Mouse (Mus musculus) left cerebral cortex, adult 8-10 months (tissue): ENCODE measurements around the gene Slc10a6. TPM values are rescaled to one million over a fixed set of nuclear protein-coding genes. Genes with fewer than 3 reads are reported as not detected.

Experiments
- DNase-seq, 2 experiments: peaks; one replicate each; pipeline ENCODE4 v3.0.0; 2022; ENCODE audit warnings: low spot score in 2 of 2
- total RNA-seq, 4 experiments: library from RNA; stranded (reverse); gene quantifications; 2 replicates each; pipeline ENCODE4 v1.2.4; 2022

The Slc10a6 gene
- total RNA-seq = not detected

DNA sequence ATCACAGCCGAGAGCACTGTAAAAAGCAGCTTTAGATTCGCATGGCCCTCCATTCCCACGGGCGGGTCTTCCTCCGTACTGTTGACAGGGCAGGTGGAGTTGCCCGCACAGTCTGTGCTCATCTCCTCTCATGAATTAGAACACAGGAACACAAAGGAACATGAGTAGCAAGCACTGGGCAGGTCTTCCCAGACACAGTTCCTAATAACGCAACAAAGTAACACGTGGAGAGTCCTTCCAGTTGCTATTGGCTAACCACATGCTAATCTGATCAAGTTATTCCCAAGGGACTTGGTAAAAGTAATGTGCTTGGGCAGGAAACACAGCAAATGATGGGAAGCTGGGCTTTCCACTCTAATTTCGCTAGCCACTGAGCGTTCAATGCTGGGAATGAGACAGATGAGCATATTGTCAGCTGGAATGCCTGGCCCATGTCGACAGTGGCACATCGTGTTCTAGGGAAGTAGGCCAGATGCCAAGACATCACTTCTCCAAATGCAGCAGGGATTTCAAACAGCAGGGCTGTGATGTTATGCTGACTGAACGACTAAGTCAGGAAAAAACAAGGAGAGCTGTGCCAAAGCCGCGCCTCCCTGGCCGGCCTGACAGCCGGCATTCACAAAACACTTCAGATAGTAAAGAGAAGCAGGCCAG is at the start of gene Slc10a6:
Gene Slc10a6, minus strand, starts transcription at position 293 of the 654 bp plus-strand sequence.
- peak; percentile 5 to 29 for DNase-seq

DNA sequence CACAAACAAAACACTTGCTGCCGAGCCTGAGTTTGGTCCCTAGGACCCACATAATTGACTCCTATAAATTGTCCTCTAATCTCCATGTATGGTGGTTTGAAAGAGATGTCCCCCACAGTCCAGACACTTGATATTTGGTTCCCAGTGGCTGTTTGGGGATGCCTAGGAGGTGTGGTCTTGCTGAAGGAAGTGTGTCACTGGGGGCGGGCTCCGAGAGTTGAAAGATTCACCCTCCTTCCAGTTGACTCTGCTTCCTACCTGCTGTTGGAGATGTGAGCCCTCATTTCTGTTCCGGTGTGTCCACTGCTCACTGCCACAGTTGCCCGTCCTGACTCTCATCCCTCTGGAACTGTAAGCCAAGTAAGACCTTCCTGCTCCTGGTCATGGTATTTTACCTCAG is 49.8 kb upstream of the Slc10a6 start:
- no peak for DNase-seq

DNA sequence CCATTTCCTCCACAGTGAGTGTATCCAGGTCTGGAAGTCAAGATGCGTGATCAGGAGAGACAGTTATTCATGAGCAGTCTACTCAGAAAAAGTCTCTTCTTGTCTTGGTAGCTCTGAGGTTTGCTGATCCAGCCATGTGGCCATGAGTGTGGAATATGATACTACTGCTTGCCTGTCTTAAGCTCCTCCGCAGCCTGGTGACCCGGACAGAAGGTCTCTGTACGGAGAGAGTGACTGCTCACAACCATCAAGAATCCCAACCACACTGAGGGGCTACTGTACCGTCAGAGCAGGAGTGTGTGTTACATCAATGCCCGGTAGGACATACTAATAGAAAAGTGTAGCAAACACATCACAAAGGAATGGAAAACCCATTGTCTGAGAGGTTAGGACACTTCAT is 48.7 kb upstream of the Slc10a6 start:
- no peak for DNase-seq

DNA sequence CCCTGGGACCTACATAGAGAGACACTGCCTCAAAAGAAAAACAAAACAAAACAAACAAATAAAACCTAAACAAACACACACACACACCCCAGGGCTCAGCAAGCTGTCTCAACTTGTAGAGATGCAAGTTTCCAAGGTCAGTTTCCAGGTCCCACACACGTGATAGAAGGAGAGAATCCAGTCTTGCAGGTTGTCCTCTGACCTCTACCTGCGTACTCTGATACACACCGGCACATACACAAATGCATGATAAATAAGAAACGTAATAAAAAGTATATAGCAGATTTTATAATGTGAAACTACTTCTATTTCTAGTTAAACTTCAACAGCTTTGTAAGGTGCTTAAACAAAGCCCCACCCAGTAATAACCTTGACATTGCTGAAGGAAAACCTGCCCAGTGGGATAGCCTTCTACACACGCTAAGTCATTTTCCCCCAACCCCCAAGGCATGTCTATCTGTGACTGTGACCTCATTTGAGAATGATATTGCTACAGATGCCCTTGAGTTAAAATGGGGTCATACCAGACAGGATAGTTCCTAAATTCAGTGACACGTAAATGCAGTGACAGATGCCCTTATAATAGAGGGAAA is 47.2 kb upstream of the Slc10a6 start:
- no peak for DNase-seq

DNA sequence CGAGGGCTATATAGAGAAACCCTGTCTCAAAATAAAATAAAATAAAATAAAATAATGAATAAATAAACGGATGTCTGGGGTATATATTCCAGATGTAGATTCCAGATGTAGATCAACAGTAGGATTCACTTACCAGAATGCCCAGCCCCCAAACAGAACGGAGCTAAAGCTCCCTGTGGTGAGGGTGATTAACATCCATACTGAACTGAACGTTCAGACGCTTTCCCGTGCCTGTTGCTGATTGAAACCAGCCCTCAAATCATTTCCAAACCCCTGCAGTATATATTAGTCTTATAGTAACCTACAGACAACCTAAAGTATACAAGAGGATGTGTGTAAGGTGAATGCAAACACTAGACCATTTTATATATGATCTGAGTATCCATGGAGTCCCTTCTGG is 45.3 kb upstream of the Slc10a6 start:
- DNase-seq = no peak

DNA sequence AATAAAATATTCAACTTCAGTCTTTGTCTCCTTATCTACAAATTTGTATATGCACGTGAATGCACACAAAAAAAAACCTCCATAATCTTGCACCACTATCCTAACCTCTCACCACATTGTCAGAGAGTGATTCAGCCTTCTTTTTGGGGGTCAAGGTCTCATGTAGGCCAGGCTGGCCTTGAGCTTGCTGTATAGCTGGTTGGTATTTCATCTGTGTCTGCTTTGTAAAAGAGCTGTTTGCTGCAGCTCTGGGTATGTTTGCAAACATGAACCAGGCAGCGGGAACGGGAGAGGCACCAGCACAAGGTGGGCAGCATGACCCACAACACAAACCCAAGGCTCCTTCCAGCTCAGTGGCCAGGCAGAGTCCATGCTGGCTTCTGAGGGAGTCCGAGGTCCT is 44.4 kb upstream of the Slc10a6 start:
- DNase-seq = no peak

DNA sequence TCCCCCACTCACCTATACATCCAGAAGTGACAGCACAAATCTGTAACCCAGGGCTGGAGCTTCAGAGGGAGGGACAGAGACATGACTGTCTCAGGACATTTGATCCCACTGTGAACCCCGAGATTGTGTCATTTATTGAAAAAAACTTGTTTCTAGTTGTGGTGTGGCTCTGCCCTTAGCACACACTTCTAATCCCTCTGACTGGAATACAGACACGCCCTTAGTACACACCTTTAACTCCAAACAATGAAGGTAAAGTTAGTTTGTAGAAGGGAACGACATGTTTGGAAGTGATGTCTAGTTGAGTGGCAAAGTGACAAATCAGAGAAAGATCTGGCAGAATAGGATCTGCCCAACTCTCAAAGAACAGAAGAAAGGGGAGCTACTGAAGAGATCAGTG is 42.7 kb upstream of the Slc10a6 start:
- no peak for DNase-seq

DNA sequence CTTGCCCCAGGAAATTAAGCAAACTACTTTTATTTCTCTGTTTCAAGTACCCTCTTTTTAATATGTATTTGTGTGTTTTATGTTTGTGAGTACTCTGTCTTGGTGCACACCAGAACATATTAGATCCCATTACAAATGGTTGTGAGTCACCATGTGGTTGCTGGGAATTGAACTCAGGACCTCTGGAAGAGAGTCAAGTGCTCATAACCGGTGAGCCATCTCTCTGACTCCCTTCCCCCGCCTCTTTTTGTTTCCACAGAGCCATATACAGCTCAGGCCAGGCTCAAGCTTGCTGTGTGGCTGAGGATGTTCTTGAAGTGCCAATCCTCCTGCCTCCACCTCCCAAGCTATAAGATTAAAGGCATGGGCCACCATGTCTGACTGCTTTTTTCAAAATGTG is 36.7 kb upstream of the Slc10a6 start:
- no peak for DNase-seq

DNA sequence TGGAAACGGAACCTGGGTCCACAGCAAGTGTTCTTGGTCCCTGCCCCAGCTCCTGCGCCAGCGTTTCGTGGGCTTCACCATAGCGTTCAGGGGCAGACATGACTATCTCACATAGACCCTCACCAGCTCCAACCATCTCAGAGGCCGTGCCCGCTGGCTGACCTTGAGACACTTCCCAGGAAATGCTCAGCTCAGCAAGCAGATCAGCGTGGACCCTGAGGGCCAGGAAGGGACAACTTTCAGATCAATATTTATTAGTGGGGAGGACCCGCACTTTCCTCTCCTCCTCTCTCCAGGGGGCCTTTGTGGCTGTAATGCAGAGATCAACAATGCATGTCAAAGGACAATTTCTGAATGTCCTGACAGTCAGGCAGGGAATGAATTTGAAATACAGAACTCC is 35.7 kb upstream of the Slc10a6 start:
- DNase-seq = no peak

DNA sequence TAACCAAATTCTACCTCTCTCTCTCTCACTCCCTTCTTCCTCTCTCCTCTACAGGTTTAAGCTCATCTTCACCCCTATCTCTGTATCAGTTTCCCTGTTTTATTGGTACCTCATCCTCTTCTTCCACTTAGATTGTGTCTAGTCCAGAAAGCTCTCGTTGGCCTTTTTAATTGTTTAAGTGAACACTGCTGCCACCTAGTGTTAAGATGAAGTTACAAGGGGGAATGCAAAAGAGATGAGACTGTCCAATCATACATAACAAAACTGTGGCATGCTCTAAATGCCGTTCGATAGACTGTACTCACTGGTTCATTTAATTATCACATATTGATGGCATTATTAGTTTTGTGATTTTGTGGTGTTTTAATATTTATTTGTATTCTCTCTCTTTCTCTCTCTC is 30.4 kb upstream of the Slc10a6 start:
- no peak for DNase-seq

DNA sequence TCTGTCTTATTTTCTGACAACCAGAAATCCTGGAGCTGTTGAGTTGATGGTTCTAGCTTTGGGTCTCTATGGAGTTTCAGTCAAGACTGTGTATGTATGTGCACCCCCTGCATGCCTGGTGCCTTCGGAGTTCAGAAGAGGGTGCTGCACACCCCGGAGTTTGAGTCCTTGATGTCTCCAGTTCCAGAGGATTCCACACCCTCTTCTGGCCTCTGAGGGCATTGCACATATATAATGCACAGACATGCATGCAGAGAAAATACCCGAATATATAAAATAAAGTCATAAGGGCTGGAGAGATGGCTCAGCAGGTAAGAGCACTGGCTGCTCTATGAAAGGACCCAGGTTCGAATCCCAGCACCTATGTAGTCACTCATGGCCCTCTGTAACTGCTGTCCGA is 29.7 kb upstream of the Slc10a6 start:
- no peak for DNase-seq

DNA sequence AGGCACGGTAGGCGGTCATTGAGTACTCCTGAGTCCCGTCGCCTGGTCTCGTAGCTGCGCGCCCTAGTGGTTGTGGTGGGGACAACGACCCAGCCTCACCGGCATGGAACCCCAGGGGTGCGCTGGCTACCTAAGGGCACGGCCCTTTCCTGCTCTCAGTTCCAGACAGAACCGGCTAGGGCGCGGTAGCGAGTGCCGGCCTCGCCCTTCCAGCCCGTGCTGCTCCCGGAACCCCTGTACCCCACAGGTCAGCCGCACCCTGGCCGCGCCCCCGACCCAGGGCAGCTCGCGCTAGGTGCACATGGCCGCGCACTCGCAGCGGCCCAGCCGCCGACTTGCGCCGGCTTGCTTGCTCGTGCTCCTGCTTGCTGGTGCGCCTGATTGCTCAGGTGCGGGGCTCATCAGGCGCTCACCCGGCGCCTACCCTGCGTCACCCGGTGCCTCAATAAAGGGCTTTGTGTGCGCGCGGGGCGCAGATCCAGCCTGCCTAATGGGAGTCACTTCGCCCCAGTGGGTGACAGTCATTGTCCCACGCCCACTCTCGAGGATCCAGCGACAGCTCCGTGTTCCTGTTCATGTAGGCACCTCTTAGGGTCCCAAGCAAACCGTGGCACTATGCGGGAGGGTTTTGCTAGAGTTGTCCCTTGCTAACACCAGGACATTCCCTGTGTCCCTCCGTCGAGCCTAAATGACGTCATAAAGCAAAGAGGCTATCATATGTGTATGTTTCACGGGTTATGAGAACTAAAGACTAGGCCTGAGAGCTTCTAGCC is 26.3 kb upstream of the Slc10a6 start, which contains the start of gene 1700016H13Rik:
Gene 1700016H13Rik, minus strand, starts transcription at position 665 of the 773 bp plus-strand sequence.
- peak; percentile 15 to 32 for DNase-seq

DNA sequence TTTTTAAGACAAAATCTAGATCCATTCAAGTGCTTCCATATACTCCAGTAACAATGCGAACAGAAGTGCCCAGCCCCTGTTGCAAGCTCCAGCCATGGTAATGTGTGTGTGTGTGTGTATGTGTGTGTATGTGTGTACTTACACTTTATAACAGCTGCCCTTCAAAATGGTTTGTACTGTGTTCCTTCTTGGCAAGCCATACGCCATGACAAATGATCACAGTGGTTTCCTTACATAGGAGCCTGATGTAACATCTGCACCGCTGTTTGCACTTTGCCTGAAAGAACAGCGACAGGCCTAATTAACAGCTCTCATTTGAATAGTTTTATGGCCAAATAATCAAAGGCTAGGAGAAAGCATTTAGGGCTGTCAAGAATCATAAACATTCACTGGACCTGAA is 25.6 kb upstream of the Slc10a6 start:
- no peak for DNase-seq

DNA sequence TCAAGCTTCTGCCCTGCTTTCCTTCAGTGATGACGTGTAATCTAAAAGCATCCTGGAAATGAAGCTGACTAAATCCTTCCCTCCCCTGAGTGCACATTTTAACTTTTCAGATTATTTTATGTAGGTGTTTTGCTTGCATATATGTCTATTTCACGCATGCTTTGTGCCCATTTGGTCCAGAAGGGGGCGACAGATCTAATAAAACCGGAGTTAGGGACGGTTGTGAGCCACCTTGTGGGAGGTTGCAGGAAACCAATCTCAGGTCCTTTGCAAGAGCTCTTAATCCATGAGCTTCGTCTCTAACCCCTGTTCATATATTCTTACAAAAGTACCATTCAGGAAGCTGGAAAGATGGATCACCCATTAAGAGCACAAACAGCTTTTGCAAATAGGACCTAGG is 25.0 kb upstream of the Slc10a6 start:
- DNase-seq = no peak

DNA sequence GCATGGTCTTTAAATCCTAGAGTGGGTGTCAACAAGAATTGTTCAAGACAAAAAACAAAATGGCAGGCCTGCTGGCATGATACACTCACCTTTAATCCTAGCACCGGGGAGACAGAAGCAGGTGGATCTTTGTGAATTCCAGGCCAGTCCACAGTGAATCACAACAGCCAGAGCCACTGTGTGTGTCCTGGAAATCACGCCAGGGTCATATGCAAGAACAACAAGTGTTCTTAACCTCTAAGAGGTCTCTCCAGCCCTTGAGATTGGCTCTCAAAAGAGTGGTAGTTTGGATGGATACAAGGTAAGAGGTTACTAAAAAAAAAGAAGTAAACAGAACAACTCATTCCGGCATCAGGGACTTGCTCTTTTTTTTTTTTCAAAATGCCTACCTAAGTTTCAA is 18.1 kb upstream of the Slc10a6 start:
- DNase-seq = no peak

DNA sequence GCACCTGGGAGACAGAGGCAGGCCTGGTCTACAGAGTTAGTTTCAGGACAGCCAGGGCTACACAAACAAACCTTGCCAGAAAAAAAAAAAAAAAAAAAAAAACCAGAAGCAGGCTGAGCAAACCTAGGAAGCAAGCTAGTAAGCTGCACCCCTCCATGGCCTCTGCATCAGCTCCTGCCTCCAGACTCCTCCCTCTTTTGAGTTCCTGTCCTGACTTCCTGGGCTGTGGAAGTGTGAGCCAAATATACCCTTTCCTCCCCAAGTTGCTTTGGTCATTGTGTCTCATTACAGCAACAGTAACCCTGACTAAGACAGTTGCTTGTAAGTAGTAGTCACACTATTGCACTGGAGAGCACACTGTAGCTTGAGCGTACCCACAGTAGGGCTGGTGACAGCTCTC is 15.0 kb upstream of the Slc10a6 start:
- no peak for DNase-seq

DNA sequence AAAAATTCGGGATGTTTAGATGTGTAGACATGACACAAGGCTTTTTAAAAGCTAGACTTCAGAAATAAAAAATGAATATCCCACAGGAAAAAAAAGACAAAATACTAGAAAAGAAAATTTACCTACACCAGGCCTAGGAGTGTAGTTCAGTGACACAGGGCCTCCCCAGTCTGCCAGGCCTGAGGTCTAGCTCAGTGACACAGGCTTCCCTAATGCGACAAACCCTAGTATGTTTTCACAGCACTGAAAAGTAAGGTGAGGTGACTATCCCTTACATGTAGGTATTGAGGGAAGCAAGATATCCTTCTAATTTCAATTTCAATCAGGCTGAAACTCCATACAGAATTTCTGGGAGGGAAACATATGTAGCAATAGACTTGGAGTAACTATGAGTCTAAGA is 8.0 kb upstream of the Slc10a6 start:
- DNase-seq = no peak

DNA sequence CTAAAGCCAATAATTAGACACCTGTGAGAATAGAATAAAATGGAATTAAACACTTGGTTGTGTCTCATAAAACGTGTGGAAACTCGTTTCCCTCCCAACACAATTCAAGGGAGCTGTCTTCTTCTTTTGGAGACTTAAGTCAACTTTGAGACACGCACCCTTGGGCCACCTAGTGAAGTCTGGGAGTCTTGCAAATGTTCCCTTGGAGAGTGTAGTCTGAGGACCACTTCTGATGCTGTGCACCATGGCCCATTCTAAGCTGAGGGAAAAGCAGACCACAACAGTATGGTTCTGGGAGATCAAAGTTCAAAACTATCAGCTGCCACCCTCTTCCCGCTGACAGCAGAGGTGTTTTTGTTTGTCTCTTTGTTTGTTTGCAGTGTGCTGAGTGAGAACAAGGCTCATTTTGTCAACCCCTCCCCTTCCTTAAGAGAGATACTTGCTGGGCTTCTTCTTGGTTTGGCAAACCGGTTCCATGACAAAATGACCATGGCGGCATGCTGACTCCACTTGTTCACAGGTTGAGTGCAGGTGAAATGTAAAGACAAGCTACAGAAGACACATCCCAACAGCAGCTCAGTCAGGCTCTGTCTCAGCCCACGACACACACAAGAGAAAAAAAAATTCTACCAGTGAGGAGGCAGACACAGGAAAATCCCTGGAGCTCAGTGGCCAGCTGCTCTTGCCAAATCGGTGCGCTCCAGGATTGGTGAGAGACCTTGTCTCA is 814 bp upstream of the Slc10a6 start:
- DNase-seq = no peak

DNA sequence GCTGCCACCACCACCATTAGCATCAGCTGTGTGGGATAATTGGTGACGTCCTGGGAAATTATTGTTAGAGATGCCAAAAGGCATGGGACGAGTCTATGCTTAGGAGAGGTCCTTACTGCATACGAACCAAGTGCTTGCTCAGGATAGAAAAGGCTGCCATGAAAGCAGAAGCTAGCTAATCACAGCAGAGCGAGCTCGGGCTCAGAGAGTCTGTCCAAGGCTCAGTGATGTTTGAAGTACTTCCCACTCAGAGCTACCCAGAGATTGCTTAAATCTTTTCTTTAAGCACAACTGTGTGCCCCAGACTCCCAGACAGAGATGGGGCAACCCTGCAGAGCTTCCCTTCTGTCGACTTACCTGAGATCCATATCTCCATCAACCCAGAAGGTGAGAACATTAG is 704 bp downstream of the Slc10a6 start:
- no peak for DNase-seq

DNA sequence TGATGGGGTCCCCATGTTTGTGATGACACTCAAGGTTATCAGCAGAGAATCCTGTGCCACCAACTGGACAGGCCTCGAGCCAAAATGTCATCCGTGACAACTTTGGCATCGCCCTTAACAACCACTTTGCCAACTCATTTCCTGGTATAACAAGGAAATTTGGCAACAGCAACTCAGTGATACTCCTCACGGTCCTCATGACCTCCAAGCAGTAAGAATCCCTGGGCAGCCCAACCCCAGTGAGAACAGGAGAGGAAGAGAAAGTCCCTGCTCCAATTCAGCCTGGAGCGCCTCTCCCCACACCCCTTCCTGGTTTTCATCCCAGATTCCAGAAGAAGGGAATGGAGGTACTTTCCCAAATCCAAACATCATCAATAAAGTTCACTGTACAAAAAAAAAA is 4.4 kb downstream of the Slc10a6 start:
- no peak for DNase-seq

DNA sequence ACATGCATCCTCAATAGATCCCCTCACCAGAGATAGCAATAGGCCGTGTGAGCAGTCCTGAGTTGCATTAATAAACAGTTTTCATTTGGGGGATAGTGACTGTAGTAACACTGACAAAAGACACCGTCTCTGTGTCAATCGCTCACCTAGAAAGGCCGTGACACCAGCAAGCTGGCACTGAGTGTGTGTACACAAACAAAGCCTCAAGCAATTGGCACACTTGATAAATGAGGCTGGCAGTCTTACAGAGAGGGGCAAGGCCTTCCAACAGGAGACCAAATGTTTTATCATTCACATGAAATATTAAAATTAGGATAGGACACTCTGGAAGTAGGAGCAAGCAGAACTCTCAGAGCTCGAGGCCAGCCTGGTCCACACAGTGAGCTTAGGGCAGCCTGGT is 6.9 kb downstream of the Slc10a6 start:
- no peak for DNase-seq

DNA sequence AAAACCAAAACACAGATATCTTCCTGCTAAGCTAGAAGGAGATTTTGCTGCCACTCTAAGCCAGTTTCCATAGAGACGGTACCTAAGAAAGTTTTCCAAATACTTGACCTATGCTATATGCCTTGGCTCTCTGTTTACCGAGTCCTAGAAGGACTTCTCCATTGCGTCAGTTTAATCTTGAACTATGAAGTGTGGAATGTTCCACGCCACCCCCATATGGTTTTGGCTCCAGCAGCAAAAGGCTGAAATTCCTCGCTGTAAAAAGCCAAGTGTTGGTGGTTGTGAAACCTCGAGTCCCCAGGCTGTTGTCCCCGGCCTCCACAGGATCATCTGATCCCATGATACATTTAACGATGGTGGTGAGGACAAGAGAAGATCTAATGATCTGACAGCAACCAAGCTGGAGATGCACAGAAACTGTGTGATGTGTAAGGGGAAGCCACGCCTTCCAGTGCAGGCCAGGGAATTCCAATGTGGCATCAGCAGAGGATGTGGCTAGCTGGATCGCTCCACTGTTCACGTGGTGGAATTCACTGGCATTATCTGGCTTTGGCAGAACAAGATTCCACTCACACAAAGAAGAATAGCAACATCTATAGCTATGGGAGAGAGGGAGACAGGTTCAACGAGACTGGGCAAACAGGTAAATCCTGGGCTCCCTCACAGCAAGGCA is 8.8 kb downstream of the Slc10a6 start:
- DNase-seq = no peak
